Mouse (Mus musculus) CD4-positive helper T cell, adult 2 months (primary cell): ENCODE results near the gene Gm5152.
"Not testable (repeated sequence)": the region's sequence is repeated elsewhere in the genome, so short reads cannot be mapped to it uniquely, and the experiment has no call there.

Experiments
- DNase-seq: peaks from one replicate; pipeline ENCODE4 v3.0.0-alpha.2; 2012; ENCODE audit warnings: low read depth, missing footprints, low spot score

Gm5152 gene

GRCm38 (mm10) chr5:10246426-10246825 lies at the start of gene Gm5152:
Gm5152 (minus strand) TSS chr5:10246526.
- not testable (repeated sequence) for DNase-seq

GRCm38 (mm10) chr5:10254768-10255167 lies 8.4 kb upstream of the Gm5152 start:
- not testable (repeated sequence) for DNase-seq

GRCm38 (mm10) chr5:10245770-10246169 lies 556 bp downstream of the Gm5152 start:
- not testable (repeated sequence) for DNase-seq

GRCm38 (mm10) chr5:10240436-10240835 lies 5.9 kb downstream of the Gm5152 start:
- DNase-seq: not testable (repeated sequence)

- DNase-seq: no peak
Measured at GRCm38 (mm10) chr5:10220317-10220716, 26.0 kb downstream of the Gm5152 start.

GRCm38 (mm10) chr5:10203067-10203466 lies 43.3 kb downstream of the Gm5152 start:
- DNase-seq: no peak

GRCm38 (mm10) chr5:10196880-10197279 lies 49.4 kb downstream of the Gm5152 start:
- no peak for DNase-seq
